Mouse (Mus musculus): ENCODE data around the gene Rassf10.

The Rassf10 gene

GRCm38 (mm10) chr7:112966382-112966781 is 12.6 kb downstream of the Rassf10 start:
- DNase-seq: no peak

GRCm38 (mm10) chr7:112966786-112967185 is 13.0 kb downstream of the Rassf10 start:
- DNase-seq: no peak

GRCm38 (mm10) chr7:112983316-112983715 is 29.6 kb downstream of the Rassf10 start:
- no peak for DNase-seq

- no peak for DNase-seq
Measured at GRCm38 (mm10) chr7:112984704-112985577, 31.2 kb downstream of the Rassf10 start.

GRCm38 (mm10) chr7:112985578-112985949 is 31.8 kb downstream of the Rassf10 start:
- DNase-seq: no peak

GRCm38 (mm10) chr7:112992928-112993327 is 39.2 kb downstream of the Rassf10 start:
- DNase-seq: no peak

GRCm38 (mm10) chr7:113003565-113004255 is 49.9 kb downstream of the Rassf10 start:
- no peak for DNase-seq

GRCm38 (mm10) chr7:113005726-113006125 is 52.0 kb downstream of the Rassf10 start:
- DNase-seq: no peak

Data from cerebellum, postnatal 36 days (tissue).